Mouse (Mus musculus) Muller cell, postnatal 12 days (primary cell): ENCODE measurements around the gene Ptprg.
A peak's percentile ranks its signal among the peaks of the same experiment; 100 is the strongest.

Experiments used
- DNase-seq: peaks from one replicate; pipeline ENCODE4 v3.0.0-alpha.2; 2015; ENCODE audit errors: inconsistent ontology term

Ptprg gene

DNA sequence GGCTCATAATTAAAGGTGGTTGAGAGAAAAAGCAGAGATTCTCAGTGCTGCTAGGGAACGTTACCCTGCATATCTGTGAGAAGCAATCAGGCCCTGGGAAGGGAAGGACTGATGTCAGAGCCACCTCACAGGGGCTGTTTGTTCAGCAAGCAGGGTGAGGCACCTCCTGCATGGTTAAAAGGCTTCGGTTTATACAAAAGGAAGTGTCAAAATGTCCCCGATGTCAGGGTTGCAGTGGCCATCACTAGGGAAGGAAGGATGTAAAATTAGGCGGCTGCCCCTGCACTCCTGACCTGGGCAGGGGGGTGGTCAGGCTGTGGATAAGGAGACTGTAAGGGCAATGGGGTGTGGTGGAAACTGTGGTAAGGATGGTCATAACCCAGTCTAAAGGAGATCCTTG lies 583.2 kb downstream of the Ptprg start:
- no peak for DNase-seq

DNA sequence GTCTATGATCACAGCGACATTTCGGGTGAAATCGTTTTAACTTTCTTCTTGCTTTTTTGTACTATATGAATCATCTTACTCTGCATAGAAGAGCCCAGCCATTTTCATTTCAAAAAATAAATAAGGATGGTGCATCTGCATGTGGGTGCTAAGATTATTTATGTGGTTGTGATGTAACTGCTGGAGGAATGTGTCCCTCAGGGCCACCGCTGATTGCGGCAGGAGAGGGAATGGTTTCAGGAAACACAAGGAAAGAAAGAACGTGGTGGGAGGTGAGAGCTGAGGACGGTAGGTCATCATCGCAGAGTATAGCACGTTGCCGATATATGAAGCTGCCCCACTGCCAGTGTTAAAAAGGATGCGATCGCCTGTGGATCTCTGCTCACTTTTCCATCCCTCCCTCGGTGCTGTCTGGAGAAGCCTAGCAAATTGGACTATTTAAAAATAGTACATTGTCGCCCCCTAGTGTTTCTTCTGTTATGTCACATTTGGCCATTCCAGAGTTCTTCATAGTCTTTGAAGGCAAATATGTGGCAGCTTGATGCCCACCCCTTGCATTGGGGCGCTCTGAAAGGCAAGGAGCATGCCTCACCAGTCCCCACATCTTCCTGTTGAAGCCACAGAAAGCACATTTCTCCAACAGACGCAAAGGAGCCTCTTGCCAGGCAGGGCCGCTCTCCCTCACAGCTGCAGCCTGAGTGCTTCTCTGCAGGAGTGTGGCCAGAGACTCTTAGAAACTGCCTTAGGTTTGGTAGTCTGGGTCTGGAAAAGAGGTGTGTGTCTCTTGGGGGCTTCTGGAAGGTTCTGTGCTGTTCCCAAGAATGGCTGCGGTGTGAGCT lies 586.5 kb downstream of the Ptprg start:
- DNase-seq = peak; percentile 58

DNA sequence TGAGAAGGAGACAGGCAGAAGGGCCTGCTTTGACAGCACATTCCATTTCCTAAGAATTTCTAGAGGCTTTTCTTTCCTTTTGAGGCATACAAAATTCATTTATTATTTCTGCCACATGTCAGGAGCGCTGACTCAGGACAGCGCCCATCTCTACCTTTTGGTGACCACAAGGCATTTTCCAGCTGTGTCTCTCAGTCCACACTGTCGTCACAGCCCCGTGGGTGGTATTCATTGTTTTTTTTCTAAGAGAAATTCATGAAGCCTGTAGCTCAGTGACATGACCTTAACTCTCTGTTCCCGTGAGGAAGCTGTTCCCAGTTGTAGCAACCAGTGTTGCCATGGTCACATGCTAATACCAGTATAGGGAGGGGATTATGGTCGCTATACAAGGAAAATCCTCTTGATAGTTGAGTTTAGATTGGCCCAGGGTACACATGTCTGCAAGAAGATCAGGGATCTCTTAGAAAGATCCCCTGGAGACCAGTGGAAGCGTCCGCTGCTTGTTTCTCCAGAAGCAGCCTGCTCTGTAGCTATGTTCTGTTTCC lies 590.7 kb downstream of the Ptprg start:
- no peak for DNase-seq

DNA sequence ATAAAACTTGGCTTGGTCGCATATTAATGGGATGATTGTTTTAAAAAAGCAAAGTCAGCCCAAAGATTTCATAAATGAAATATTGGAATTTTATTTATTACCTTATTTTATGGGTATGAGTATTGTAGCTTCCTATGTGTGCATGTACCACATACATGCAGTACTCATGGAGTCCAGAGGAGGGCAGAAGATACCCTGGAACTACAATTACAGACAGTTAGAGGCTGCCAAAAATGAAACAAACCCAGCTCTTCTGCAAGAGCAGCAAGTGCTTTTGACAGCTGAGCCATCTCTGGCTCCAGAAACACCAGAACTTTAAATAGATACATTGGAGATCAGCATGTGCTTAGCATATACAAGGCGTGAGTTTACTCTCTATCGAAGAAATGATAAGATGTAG lies 592.6 kb downstream of the Ptprg start:
- DNase-seq = no peak

DNA sequence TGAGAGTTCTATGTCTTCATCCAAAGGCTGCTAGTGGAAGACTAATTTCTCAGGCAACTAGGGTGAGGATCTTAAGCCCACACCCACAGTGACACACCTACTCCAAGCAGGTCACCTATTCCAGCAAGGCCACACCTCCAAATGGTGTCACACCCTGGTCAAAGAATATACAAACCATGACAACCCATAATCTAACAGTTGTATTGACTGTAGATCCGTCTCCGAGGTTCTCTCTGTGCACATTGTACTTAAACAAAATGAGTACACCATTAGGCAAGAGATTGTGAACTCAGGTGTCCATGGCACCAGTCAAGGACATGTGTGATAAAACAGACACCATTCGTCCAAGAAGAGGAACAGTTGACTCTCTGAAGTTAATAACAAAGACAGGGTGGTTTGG lies 596.2 kb downstream of the Ptprg start:
- DNase-seq = no peak

DNA sequence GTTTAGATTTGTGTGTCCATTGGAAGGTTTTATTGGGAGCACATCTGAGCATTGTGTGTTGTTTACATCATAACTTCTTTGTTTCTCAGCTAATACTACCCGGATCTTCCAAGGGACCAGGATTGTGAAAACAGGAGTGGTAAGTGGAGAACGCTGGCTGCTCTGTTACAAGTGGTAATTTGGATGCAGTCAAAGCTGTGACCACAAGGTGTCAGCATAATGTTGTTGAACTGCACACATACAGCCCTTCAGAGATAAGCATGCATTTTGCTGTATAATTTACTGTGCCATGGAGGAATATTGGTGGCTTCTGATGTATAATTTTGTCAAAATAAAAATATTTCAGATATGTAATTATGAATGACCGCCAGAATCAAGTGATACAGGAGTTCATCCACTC lies 598.6 kb downstream of the Ptprg start:
- DNase-seq = no peak

DNA sequence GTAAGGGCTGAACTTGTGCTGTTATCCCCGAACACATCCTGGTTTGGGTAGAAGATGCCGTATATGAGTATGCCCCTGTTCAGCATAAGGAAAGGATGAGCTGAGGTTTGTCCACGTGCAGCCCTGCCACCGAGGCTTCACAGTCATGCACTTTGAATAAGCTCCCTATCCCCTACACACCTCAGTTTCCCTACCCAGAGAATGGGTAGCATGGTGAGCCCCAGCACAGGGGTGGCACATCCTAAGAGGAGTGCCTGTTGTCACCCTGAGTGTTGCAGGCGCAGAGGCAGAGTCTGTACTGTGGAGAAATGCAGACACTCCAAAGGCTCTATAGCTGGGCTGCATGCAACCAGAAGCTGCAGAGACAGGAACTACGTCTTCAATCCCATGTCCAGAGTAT lies 599.4 kb downstream of the Ptprg start:
- no peak for DNase-seq

DNA sequence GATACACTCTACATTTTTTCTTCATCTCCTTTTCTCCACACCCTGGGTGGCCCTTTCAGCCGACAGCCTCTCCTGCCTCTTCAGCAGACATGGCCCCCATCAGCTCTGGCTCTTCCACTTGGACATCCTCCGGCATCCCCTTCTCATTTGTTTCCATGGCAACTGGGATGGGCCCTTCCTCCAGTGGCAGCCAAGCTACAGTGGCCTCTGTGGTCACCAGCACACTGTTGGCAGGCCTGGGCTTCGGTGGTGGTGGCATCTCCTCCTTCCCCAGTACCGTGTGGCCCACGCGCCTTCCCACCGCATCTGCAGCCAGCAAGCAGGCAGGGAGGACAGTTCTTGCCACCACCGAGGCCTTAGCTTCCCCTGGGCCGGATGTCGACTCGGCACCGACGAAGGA lies 600.3 kb downstream of the Ptprg start:
- no peak for DNase-seq

DNA sequence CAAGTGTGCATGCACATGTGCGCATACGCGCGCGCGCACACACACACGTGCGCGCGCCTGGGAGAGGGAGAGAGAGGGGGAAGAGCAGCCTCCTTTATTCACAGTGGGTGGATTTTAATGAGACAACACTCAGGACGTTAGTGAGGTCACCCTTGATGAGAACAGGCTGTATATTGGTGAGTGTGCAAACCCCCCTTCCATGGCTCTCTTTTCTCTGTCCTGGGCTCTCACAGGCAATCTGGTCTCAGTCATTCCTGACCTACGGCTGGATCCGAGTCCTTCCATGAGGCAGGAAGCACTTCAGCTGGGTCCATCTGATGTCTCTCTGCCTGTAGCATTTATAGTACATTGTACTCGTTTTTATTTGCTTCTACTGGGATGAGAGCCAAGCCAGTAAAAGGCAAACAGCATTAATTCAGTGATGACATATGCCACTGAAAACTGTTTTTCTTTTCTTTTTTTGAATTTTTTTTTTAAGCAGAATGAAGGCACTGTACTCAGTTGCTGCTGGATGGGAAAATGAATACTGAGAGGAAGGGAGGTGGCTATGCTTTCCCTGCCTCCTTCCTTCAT lies 608.5 kb downstream of the Ptprg start:
- no peak for DNase-seq

DNA sequence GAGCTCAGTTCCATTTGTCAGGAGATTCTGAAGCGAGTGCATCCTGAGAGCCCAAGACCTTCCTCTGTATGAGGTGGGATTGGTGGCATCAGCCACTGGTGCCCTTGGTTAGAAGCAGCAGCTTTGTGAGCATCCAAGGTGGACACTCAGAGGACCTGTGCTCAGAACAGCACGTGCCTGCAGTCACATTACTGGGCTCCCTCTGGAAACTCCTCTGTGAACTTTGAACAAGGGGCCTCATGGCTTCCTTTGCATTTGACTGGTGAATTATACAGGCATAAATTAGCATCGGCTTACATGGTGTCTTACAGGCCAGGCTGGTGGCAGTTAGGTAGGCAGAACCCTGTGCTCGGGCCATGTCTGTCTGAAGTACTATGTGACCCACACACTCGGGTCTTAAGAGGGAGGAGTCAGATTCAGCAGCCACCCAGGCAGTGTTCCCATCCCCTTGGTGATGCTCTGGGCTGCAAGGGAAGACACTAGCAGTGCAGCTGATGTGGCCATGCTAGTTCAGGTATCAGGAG lies 609.1 kb downstream of the Ptprg start:
- no peak for DNase-seq

DNA sequence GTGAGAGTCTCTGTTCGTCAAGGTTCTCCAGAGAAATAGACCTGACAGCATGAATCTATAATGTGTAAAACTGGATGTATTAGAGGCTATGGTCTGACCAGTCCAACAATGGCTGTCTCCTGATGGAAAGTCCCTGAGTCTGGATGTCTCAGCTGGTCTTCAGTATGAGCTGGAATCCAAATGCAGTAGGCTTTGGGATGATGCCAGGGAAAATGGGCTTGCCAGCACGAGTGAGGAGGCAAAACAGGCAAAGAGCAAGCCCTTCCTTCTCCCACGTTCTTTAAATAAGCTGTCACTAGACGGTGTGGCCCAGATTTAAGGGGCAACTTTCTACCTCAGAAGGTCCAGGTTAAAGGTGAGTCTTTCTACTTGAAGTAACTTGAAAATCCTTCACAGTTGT lies 609.9 kb downstream of the Ptprg start:
- peak; percentile 36 for DNase-seq

DNA sequence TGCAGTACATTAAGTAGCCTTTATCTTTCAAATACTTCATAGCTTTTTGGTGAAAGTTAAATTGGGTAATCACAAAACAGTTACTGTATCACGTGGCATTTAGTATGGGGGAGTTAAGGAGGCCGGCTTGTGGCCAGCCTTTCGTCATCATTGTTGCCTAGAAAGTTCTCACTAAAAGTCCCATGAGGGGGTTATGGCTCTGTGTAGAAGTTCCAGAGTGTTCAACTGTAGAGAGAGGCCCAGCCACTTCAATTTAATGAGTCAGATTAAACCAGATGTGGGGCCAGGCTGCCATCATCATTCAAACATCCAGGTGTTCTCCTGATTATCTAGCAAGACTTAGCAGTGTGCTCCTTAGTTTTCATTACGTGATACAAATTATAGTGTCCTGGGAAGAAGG lies 613.9 kb downstream of the Ptprg start:
- no peak for DNase-seq

DNA sequence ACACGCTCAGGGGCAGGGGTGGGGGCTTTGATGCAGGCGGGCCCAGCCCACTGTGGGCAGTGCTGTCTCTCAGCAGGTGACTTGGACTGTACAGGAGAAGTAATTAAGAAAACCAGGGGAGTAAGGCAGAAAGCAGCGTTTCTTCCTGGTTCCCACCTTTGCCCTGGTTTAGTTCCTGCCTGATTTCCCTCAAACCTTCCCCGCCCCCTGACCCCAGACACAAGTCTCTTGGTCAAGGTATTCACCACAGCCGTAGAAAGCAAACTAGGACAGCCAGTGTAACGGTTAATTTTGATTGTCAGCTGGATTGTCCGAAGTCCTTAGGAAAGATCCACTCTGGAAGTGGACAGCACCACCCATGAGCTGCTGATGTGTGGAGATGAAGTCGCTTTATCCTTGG lies 614.3 kb downstream of the Ptprg start:
- no peak for DNase-seq

DNA sequence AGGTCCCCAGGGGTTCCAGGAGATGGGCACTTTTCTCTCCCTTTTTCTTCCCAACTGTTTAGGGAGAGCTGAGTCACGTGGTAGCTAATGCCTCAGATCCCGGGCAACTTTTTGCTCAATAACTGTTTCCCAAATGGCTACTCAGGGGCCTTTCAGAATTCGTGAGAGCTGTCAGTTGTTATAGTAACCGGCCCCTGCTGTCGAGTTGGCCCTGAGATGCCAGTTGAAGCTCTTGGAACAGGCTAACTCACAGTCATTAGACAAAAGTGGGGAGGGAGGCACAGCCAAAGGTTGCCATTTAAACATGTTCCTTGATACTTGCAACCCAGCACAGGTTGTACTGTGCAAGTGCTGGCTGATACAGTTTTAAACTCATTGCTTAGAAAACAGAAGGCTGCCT lies 624.1 kb downstream of the Ptprg start:
- no peak for DNase-seq

DNA sequence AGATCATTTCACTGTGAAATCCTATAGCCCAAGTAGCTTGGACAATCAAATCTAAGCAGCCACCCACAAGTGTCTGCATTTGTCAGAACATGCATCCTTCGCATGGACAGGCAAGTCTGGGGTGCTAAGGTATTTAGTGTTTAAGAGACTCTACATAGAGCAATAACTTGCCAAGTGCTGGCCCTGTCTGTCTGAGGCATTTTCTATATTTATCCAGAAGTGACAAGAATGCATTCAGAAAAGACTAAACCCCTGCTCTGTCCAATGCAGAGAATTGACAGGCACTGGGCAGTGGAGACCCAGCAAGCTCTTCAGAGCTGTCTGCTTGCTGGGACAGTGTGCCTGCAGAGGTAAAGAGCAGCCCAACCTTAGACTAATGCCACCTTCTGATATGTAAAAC lies 625.3 kb downstream of the Ptprg start:
- DNase-seq = no peak

DNA sequence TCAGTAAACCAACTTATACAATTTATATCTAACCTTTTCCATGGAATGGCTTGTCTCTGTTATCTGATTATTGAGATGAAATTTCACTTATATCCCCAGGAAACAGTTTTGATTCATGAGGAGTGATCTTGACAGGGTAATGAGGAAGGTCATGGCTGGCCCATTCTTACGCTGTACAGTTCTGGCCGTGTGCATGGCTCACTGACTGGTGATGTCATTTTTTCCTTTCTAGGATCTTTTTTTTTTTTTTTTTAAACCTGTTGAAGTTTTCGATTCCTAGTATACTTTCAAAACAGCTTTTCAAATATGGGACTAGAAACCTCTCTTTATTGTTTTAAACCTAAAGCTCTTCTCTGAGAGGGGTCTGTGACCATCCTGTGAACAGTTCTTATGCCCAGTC lies 626.8 kb downstream of the Ptprg start:
- DNase-seq = no peak

DNA sequence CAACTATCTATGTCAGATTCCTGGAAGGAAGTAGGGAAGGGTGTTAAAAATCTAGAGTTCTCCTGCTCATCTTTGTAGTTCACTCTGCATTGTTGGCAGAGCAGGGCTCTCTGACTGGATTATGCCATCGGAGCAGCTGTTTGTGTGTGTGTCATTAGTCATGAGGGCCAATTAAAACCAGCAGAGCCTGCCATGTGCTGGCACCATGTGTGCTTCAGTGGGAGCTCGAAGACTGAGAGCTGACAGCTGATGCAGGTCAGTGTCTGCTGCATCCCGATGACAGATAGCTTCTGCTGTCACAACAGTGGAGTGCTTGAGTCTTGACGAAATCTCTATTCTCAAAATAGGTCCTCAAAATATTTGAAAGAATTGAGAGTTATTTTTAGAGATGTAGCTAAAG lies 631.7 kb downstream of the Ptprg start:
- no peak for DNase-seq

DNA sequence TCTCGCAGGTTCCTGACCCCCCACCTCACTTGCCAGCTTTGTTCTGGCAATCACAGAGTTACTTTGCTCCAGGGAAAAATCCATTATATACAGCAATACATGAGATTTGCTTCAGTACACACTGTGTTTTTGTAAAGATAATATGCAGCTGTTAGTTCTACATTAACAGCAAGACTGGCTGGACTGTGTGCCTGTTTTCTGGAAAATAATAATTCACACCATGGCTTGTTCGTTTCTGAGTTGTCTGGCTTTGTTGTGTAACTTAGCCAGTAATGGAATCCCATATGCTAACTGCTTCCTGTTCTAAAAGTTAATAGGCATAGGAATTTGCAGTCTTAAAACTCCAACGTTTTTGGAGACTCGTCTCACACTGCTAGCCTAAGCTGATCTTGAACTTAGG lies 635.0 kb downstream of the Ptprg start:
- no peak for DNase-seq

DNA sequence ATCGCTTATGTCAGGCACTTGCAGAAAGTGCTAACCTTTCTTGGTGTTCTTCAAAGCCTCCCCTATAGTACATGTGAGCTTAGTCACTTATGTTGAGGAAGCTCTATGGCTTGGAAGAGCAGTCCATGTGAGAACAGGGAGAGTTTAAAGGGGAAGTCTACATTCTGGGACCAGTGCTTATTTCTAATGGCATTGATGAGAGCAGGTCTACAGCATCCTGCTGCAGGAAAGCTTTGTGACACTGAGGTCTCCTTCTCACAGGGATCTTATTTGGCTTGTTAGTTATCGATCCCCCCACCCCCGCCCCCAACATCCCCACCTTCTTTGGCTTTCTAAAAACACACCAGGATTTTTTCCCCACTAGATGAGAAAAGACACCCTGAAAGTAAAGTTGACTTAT lies 635.9 kb downstream of the Ptprg start:
- no peak for DNase-seq

DNA sequence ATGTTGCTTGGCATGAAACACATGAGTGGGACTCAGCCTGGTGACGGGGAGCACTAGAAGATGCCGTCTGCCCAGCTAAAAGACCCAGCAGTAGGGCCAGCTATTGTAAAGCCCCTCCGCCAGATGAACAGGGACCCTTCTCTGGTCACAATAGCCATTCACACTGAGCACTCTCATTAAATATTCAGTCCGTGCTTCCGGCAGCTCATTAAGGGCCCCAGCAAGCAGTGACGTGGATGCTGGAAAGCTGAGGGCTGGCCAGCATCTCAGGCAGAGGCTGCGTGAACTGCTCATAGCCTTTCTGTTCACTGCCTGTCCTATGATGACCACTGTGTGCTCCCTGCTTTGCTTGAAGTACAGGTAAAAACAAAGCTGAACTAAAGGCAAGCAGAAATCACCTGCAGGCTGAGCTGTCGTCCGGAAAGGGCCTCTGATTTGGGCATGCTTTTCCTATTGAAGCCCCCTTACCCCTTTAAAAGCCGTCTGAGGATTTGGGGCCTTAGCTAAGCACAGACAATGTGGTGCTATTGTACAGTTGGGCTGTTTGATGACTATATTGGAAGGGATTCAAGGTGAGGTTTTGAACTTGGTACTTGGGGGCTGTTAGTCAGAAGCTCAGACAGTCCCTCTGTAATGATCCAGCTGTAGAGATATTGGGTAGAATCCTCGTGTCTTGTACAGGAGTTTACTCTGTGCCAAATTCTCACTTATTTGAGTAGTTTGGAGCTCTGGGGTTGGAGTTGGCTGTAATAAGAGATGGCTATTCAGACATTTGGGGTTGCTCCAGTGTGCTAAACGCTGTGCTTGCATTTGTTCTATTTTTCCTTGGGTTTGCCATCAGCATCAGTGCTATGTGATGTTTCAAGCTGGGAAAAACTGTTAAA lies 636.6 kb downstream of the Ptprg start:
- peak; percentile 64 for DNase-seq

DNA sequence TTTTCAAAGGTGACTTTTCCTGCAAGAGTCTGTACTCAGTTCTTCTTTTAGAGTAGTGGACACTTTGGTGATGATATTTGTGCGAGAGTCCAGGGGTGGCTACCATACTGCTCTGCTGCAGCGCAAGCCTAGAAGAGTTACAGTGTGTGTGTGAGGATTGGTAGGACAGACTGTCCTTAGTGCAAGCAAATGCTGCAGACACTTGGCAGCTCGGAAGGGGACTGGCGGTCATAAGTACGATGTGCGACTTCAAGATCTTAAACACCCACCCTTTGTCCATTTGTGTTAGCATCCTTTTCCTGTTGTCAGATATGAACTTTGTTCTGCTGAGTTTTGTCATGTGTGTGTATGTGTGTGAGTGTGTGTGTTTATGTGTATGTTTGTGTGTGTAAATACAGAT lies 637.7 kb downstream of the Ptprg start:
- no peak for DNase-seq

DNA sequence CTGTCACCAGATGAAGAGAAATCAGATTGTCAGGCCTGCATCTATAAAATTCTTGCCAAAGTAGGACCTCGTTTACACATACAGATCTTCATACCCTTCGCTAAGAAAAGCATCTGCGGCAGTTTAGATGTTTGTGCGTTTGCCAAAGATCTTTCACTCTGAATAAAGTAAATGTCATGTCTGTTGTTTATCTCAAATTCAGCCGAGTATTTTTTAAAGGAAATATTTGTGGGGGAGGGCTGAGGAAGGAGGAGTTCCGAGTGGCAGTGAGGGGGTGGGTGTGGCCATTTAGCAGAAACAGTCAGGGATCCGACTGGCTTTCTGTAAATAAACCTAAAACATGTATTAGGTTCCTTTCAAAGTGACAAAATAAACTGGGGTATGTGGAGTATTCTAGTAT lies 645.4 kb downstream of the Ptprg start:
- peak; percentile 7 for DNase-seq
